Mouse (Mus musculus): ENCODE measurements around the gene Wfdc15b.

Gene Wfdc15b

GRCm38 (mm10) chr2:164180124-164180523 lies 41.3 kb downstream of the Wfdc15b start:
- no peak for DNase-seq (ENCODE audit: low read depth, low spot score)

- no peak for DNase-seq (ENCODE audit: low read depth, low spot score)
Observed at GRCm38 (mm10) chr2:164177831-164178230, 43.6 kb downstream of the Wfdc15b start.

GRCm38 (mm10) chr2:164175850-164176249 lies 45.6 kb downstream of the Wfdc15b start:
- no peak for DNase-seq (ENCODE audit: low read depth, low spot score)

- DNase-seq (ENCODE audit: low read depth, low spot score): no peak
Observed at GRCm38 (mm10) chr2:164174649-164175395, 46.6 kb downstream of the Wfdc15b start.

DNA sequence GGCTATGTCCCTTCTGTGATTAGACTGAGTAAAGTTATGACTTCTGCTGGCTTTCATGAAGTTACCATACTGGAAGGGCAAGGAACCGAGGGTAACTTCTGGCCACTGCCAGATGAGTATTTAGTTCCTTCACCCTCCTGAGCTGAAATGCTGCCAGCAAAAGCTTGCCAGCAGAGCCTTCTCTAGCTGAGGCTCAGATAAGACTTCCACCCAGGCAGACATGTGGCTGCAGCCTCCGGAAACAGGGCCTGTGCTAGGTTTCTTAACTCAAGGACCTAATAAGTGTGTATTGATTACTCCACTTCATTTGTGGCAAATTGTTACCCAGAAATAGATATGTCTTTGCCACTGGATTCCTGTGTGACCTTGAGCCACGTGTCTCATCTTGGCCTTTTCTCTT lies 48.1 kb downstream of the Wfdc15b start:
- DNase-seq (ENCODE audit: low read depth, low spot score): no peak

- DNase-seq (ENCODE audit: low read depth, low spot score): no peak
Observed at GRCm38 (mm10) chr2:164170902-164171301, 50.6 kb downstream of the Wfdc15b start, which contains the start of gene Kcns1. Gene Kcns1, minus strand, starts transcription at chr2:164171113.

- DNase-seq (ENCODE audit: low read depth, low spot score): no peak
Observed at GRCm38 (mm10) chr2:164170326-164170725, 51.1 kb downstream of the Wfdc15b start.

DNA sequence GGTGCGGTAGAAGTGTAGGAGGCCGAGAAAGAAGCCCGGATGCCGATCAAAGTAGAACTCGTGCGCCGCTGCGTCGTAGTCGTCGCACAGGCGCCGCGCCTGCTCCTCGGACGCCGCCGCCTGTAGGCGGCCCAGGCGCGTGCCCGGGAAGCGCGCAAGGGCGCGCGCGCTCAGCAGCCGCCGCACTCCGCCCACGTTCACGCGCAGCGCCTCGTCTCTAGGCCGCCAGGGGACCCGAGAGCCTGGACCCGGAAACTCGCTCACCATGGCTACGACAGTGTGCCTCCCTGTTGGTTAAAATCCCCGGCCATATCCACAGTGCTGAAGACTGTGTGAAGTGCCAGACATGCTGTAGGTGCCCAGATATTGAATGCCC lies 52.9 kb downstream of the Wfdc15b start:
- DNase-seq (ENCODE audit: low read depth, low spot score): no peak

GRCm38 (mm10) chr2:164167752-164168570 lies 53.5 kb downstream of the Wfdc15b start:
- DNase-seq (ENCODE audit: low read depth, low spot score): no peak

GRCm38 (mm10) chr2:164164941-164165340 lies 56.5 kb downstream of the Wfdc15b start:
- no peak for DNase-seq (ENCODE audit: low read depth, low spot score)
